18 mouse cellular contexts compared by ENCODE assay signal in the genomic region with DNA sequence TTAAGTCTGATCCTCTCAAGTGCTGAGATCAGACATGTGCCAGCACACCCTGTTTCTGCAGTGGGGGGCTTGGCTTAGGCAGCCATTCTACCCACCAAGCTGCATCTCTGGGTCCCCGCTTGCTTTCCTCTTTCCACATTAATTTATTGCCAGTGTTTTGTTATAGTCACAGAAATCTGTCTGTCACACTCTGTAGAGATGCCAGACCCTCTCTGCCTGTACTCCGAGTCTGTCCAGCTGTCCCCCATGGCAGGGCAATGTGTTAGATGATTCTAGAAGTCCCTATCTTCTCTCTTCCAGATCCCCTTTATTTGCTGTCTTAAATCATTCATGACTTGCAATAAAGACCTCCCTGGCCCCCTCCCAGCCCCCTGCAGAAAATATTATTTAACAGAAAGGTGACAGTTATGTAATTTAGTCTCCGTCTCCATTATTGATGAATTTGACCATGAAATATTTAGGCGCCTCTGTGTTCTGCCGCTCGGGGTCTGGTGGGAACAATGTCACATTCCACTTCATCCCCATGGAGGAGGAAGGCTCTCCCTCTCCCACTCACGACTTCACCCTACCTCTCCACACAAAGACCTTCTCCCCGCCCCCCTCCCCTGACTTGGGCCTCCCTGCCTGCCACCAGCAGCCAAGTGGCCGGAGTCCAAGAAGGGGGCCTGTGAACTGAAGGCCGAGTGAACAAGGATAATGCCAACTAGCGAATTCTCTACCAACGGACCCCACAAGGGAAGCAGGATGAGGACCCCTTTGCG. TPM values are rescaled to one million over a fixed set of nuclear protein-coding genes. Genes with fewer than 3 reads are reported as not detected.
DNase-seq lines count a peak whose midpoint lies in the region; ATAC-seq lines count a peak whose summit lies in the region.
"Had no signal": no experiment of that assay in that cellular context is flagged by ENCODE, and none has a peak within 500 bp of the region (broad histone marks: within the 10 kb centered on the region; RNA-seq: fewer than 3 reads in every experiment).

No protein-coding gene starts in this region.

- DNase-seq in cerebellum, postnatal 10 days: peak; percentile 65 to 81
- DNase-seq in cerebellum, adult 11 months: no peak
- DNase-seq in left cerebral cortex, postnatal 4 days: peak; percentile 77
- no peak for DNase-seq in left cerebral cortex, postnatal 14 days (ENCODE audit: low spot score in 2 of 2)
- no peak for DNase-seq in thymus, postnatal 10 days (ENCODE audit: low spot score in 2 of 2)
- DNase-seq: adrenal gland, postnatal 10 days; cerebellum, postnatal 36 days; kidney, adult 2 months; kidney, postnatal 4 days; layer of hippocampus, postnatal 36 days; lung, postnatal 36 days; right cerebral cortex, postnatal 14 days; thymus, postnatal 4 days had no signal

- no peak overlapping the region for H3K27ac ChIP-seq in forebrain, embryonic 16.5 days (ENCODE audit: low read length)
- H3K27ac ChIP-seq in midbrain, embryonic 12.5 days (replicated peaks): 0 out of 2 replicates have a peak overlapping the region, but pooled peaks have one; percentile 6
- no peak overlapping the region for H3K27ac ChIP-seq in kidney, embryonic 15.5 days
- H3K27ac ChIP-seq: liver, embryonic 14.5 days had no signal

- H3K4me3 ChIP-seq in forebrain, embryonic 16.5 days (replicated peaks; ENCODE audit: low read length): no peak overlapping the region
- no peak overlapping the region for H3K4me3 ChIP-seq in midbrain, embryonic 12.5 days
- H3K4me3 ChIP-seq in kidney, embryonic 15.5 days (replicated peaks): no peak overlapping the region

- no peaks in the 10 kb centered on the region for H3K9me3 ChIP-seq in forebrain, embryonic 16.5 days (ENCODE audit: control insufficient read depth, low read length)
- no peaks in the 10 kb centered on the region for H3K9me3 ChIP-seq in midbrain, embryonic 12.5 days
- no peaks in the 10 kb centered on the region for H3K9me3 ChIP-seq in kidney, embryonic 15.5 days (replicated peaks)

- H3K4me1 ChIP-seq in forebrain, embryonic 16.5 days (replicated peaks; ENCODE audit: control insufficient read depth, insufficient read depth, low read length): peaks cover 24% of the 10 kb centered on the region
- peaks cover 21% of the 10 kb centered on the region for H3K4me1 ChIP-seq in midbrain, embryonic 12.5 days
- peaks cover 6% of the 10 kb centered on the region for H3K4me1 ChIP-seq in kidney, embryonic 15.5 days

- peak; percentile 52 for ATAC-seq in forebrain, embryonic 16.5 days
- no peak for ATAC-seq in midbrain, embryonic 12.5 days (ENCODE audit: low FRiP score, low read depth)
- no peak for ATAC-seq in kidney, embryonic 15.5 days (replicated peaks; ENCODE audit: low FRiP score)

- no peak overlapping the region for H3K4me2 ChIP-seq in forebrain, embryonic 16.5 days (ENCODE audit: low read length)
- H3K4me2 ChIP-seq in midbrain, embryonic 12.5 days (replicated peaks): no peak overlapping the region
- H3K4me2 ChIP-seq in kidney, embryonic 15.5 days: no peak overlapping the region

- intact Hi-C loops in left cerebral cortex, postnatal 4 days (cut with DNase I): no loop called here
- intact Hi-C loops in left cerebral cortex, postnatal 14 days (cut with DNase I): no loop called here

- 0 out of 2 replicates have a peak, but pooled peaks cover 2% of the 10 kb centered on the region for H3K27me3 ChIP-seq in forebrain, embryonic 16.5 days (replicated peaks; ENCODE audit: control insufficient read depth, insufficient read depth, low read length)
- H3K27me3 ChIP-seq in midbrain, embryonic 12.5 days: no peaks in the 10 kb centered on the region
- H3K27me3 ChIP-seq in kidney, embryonic 15.5 days: 0 out of 2 replicates have a peak, but pooled peaks cover 8% of the 10 kb centered on the region

- 29% methylated on average over 13 of the region's 13 CpGs for WGBS in forebrain, embryonic 16.5 days
- 68% methylated on average over 13 of the region's 13 CpGs for WGBS in midbrain, embryonic 12.5 days
- 55% methylated on average over 13 of the region's 13 CpGs for WGBS in kidney, embryonic 15.5 days

- H3K9ac ChIP-seq in forebrain, embryonic 16.5 days (replicated peaks; ENCODE audit: low read depth, low read length): no peak overlapping the region
- H3K9ac ChIP-seq in midbrain, embryonic 12.5 days (replicated peaks): no peak overlapping the region
- H3K9ac ChIP-seq in kidney, embryonic 15.5 days: no peak overlapping the region
- H3K9ac ChIP-seq: liver, embryonic 14.5 days had no signal

- no peaks in the 10 kb centered on the region for H3K36me3 ChIP-seq in forebrain, embryonic 16.5 days (ENCODE audit: control insufficient read depth, insufficient read depth)
- H3K36me3 ChIP-seq in midbrain, embryonic 12.5 days: no peaks in the 10 kb centered on the region
- H3K36me3 ChIP-seq in kidney, embryonic 15.5 days: no peaks in the 10 kb centered on the region

RNA-seq across cellular contexts. Expression of a gene that starts 50.9 kb away (rescaled TPM):
- 10 to 100 TPM; 85.6 to 92.9 TPM for total RNA-seq in left cerebral cortex, postnatal 4 days (2021)
- total RNA-seq in left cerebral cortex, postnatal 14 days (2021): 10 to 100 TPM; 39.4 to 42.1 TPM
- polyA plus RNA-seq in forebrain, embryonic 16.5 days (2015; fragmentation: Nextera tagmentation; extraction: Ambion mirVana): 10.7 TPM in 2 replicates
- polyA plus RNA-seq in midbrain, embryonic 12.5 days (2016; fragmentation: Nextera tagmentation; extraction: Ambion mirVana): 13.1 and 21.4 TPM in 2 replicates
- polyA plus RNA-seq in kidney, embryonic 15.5 days (2015; fragmentation: Nextera tagmentation; extraction: Ambion mirVana): 1.0 and 2.1 TPM in 2 replicates
- total RNA-seq: monocyte, adult 5-6 weeks had no signal

Comparison
In these comparisons a context has a peak if more than half of its experiments do, and no peak if none do; other contexts are left out.
1. DNase-seq: peak in cerebellum, postnatal 10 days (2 of 2) and left cerebral cortex, postnatal 4 days (single experiment); none in cerebellum, adult 11 months (single experiment), left cerebral cortex, postnatal 14 days (0 of 2) and thymus, postnatal 10 days (0 of 2).